Mouse (Mus musculus) adipocyte (in vitro differentiated cells): ENCODE results near the gene Mpp3.

Experiments used
- DNase-seq: peaks from one replicate; pipeline ENCODE4 v3.0.0-alpha.2; 2016; ENCODE audit warnings: low spot score

Mpp3 gene

GRCm38 (mm10) chr11:102039487-102040137, 11.4 kb upstream of the Mpp3 start:
- peak; percentile 40 for DNase-seq

GRCm38 (mm10) chr11:102037789-102038188, 9.5 kb upstream of the Mpp3 start:
- DNase-seq, result no peak

- no peak for DNase-seq
These were observed 8.1 kb upstream of the Mpp3 start for GRCm38 (mm10) chr11:102036336-102036735.

GRCm38 (mm10) chr11:102035456-102035960, 7.2 kb upstream of the Mpp3 start:
- DNase-seq, result no peak

- DNase-seq, result no peak
These were observed 6.6 kb upstream of the Mpp3 start for GRCm38 (mm10) chr11:102034887-102035286.

- no peak for DNase-seq
These were observed 4.9 kb upstream of the Mpp3 start for GRCm38 (mm10) chr11:102033055-102033591.

GRCm38 (mm10) chr11:102031149-102031548, 2.9 kb upstream of the Mpp3 start:
- DNase-seq, result no peak

GRCm38 (mm10) chr11:102029966-102030365, 1.7 kb upstream of the Mpp3 start:
- no peak for DNase-seq

GRCm38 (mm10) chr11:102029304-102029703, 1.0 kb upstream of the Mpp3 start:
- DNase-seq, result no peak

- DNase-seq, result no peak
These were observed 772 bp downstream of the Mpp3 start for GRCm38 (mm10) chr11:102027361-102028017.

GRCm38 (mm10) chr11:102026694-102027360, 1.4 kb downstream of the Mpp3 start:
- no peak for DNase-seq

- no peak for DNase-seq
These were observed 2.1 kb downstream of the Mpp3 start for GRCm38 (mm10) chr11:102025991-102026660.

GRCm38 (mm10) chr11:102025354-102025753, 2.9 kb downstream of the Mpp3 start:
- no peak for DNase-seq

GRCm38 (mm10) chr11:102024875-102025274, 3.4 kb downstream of the Mpp3 start:
- DNase-seq, result no peak

GRCm38 (mm10) chr11:102024084-102024758, 4.0 kb downstream of the Mpp3 start:
- no peak for DNase-seq

GRCm38 (mm10) chr11:102023406-102023805, 4.9 kb downstream of the Mpp3 start:
- no peak for DNase-seq

- DNase-seq, result no peak
These were observed 7.1 kb downstream of the Mpp3 start for GRCm38 (mm10) chr11:102021196-102021595.

GRCm38 (mm10) chr11:102019736-102020135, 8.5 kb downstream of the Mpp3 start:
- no peak for DNase-seq

- DNase-seq, result no peak
These were observed 12.1 kb downstream of the Mpp3 start for GRCm38 (mm10) chr11:102016136-102016535.

- no peak for DNase-seq
These were observed 12.8 kb downstream of the Mpp3 start for GRCm38 (mm10) chr11:102015472-102015871.

GRCm38 (mm10) chr11:102013201-102013600, 15.1 kb downstream of the Mpp3 start:
- DNase-seq, result no peak

GRCm38 (mm10) chr11:102011510-102011909, 16.8 kb downstream of the Mpp3 start:
- no peak for DNase-seq
